Mouse (Mus musculus) CD8-positive naive resting alpha-beta T cell, adult 57 days (primary cell): Measurements from ENCODE around the gene Ddx51. TPM values are rescaled to one million over a fixed set of nuclear protein-coding genes. Genes with fewer than 3 reads are reported as not detected.

Experiments used
- total RNA-seq: library from RNA; stranded (reverse); gene quantifications from one replicate; pipeline ENCODE4 v1.2.4, GENCODE M21; 2023

Gene Ddx51
- total RNA-seq = 48.1 TPM

GRCm38 (mm10) chr5:110652719-110653648 is at the start of gene Ddx51, which contains the start of gene Noc4l:
Ddx51 (plus strand) TSS chr5:110653451.
Noc4l (minus strand) TSS chr5:110653417.

Other genes with a start within 250 kb of the Ddx51 start
- gene Fbrsl1, start 204.9 kb upstream of the Ddx51 start, total RNA-seq = 159 TPM
- gene Galnt9, start 109.1 kb upstream of the Ddx51 start, total RNA-seq = 6.8 TPM
- 59.9 TPM for gene Noc4l, start within 50 bp of the Ddx51 start, total RNA-seq
- 247 TPM for gene Ep400, start 117.3 kb downstream of the Ddx51 start, total RNA-seq
- gene Pus1, start 127.2 kb downstream of the Ddx51 start, total RNA-seq = 33.7 TPM
- 93.9 TPM for gene Ulk1, start 156.6 kb downstream of the Ddx51 start, total RNA-seq
- 24.4 TPM for gene Hscb, start 186.3 kb downstream of the Ddx51 start, total RNA-seq
- 3.9 TPM for gene Chek2, start 186.5 kb downstream of the Ddx51 start, total RNA-seq
- 27.2 TPM for gene Ttc28, start 226.4 kb downstream of the Ddx51 start, total RNA-seq